Mouse (Mus musculus) adrenal gland, adult (tissue): ENCODE results near the gene Actr1a.

ENCODE experiments used
- DNase-seq, 2 experiments: peaks; one replicate each; pipeline ENCODE4 v3.0.0; 2022 to 2023; ENCODE audit warnings: low spot score in 1 of 2; ENCODE audit not compliant: inconsistent age in 2 of 2

Gene Actr1a

GRCm38 (mm10) chr19:46356701-46357138 is 38.8 kb downstream of the Actr1a start:
- DNase-seq = peak; percentile 93 to 95

DNA sequence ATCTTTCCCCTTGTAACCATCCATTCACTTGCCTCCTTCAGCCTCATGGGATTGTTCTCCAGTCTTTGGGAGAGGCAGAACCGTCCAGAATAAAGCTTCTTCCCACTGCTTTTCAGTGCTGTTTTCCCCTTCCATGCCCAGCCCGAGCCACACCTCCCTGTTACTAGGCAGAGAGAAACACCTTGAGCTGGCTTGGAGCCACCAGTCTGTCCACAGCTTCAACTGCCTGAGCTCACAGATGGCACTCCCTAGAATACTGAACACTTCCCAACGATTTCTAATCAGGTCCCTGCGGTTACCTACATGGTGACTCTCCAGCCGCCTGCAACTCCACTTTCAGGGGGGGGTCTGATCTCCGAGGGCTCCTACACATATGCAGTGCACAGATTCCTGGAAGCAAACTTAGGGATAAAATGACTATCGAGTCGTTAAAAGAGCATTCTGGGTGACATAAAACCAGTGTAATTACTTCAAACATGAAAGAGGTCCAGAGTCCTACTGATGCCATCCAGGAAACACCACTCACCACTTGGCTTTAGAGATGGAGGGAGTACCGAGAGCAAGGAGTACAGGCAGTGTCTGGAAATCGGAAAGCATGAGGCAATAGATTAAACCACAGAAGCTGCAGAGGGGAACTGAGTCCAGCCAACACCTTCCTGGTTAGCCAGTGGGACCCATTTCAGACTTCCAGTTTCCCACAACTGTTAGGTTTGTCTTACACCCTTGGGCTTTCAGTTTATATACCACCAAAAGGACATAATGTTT is 45.2 kb downstream of the Actr1a start, which contains the start of gene 2310034G01Rik:
Gene 2310034G01Rik (minus strand): TSS at position 135 of the 765 bp plus-strand sequence.
- no peak for DNase-seq

GRCm38 (mm10) chr19:46349550-46349949 is 46.0 kb downstream of the Actr1a start:
- DNase-seq = no peak

- DNase-seq = peak; percentile 88 to 94
Observed at GRCm38 (mm10) chr19:46348761-46349458, 46.6 kb downstream of the Actr1a start.

- no peak for DNase-seq
Observed at GRCm38 (mm10) chr19:46347936-46348668, 47.4 kb downstream of the Actr1a start.

- no peak for DNase-seq
Observed at GRCm38 (mm10) chr19:46347146-46347545, 48.4 kb downstream of the Actr1a start.

GRCm38 (mm10) chr19:46344710-46345419 is 50.7 kb downstream of the Actr1a start:
- no peak for DNase-seq

- DNase-seq = peak in 1 of 2 experiments; percentile 70
Observed at GRCm38 (mm10) chr19:46339287-46339971, 56.1 kb downstream of the Actr1a start.

DNA sequence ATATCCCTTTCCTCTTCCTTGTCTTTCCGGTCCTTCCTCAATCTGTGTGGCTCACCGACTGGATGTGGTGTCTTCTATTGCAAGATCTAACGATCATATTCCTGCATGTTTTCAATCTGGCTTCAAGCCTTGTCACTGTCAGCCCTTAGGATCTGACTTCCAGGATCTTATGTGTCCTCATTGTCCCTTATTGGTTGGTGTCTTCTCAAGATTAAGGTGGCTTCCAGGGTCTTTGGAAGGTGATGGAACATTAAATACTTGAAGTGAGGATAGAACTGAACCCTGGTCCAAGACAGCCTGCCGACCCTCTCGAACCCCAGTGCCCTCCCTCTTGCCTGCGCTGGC is 56.6 kb downstream of the Actr1a start:
- no peak for DNase-seq

DNA sequence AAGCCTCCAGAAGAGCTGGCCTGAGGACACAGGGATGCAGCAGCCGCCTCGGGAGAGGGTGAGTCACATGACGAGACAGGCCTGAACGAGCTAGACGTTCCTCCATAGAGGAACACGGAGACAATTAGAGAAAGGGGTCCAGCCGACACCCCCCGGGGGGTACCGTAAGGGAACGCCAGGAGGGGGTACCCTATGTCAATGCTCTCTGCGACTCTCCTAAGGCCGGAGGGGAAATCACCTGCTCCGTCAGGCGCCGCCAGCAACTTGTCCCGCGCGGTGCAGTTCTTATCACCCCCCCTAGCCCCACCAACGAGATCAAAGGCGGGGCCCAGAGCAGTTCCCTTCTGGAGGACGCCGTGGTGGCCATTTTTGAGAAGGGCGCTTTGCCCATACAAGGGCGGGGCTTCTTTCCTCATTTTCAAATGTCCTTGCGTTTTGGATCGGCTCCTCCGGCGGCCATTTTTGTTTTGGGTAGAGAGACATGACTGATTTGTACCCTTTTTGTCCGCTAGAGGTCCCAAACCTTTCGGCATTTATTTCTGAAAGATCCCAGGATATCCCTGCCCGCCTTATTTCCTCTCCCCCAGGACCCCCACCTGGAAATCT is 57.1 kb downstream of the Actr1a start, which contains the start of gene Cuedc2:
Gene Cuedc2 (minus strand): TSS at position 372 of the 606 bp plus-strand sequence.
- DNase-seq = peak; percentile 97 to 100

DNA sequence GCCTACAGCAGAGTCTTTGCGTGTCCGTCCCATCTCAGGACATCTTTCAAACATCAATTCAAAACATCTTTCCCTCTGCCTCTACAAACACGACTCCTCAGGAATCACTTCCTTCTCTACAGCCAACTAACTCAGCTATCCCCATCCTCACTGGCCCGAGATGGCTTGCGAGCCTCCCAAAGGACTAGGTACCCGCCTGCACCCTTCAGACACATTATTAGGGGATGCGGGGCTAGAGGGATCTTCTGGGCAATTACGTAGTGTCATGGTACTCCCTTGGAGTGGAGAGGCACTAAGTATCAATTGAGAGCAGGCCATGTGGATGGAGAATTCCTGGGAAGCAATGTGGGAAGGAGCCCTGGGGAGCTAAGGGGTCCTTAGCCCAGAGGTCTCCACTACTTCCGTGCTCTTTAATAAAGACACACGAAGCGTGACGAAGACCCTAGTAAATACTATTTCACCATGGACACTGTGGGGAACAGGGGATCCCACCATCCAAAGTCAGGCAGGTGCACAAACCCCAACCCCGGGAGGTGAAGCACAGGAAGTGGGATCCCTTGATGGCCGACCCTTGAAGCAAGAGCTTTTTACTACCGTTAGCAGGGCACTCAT is 57.7 kb downstream of the Actr1a start:
- DNase-seq = no peak

GRCm38 (mm10) chr19:46333906-46334305 is 61.6 kb downstream of the Actr1a start:
- DNase-seq = no peak

GRCm38 (mm10) chr19:46332721-46333339 is 62.7 kb downstream of the Actr1a start:
- DNase-seq = no peak

GRCm38 (mm10) chr19:46331936-46332335 is 63.6 kb downstream of the Actr1a start:
- no peak for DNase-seq

GRCm38 (mm10) chr19:46331326-46331725 is 64.2 kb downstream of the Actr1a start:
- DNase-seq = no peak

- no peak for DNase-seq
Observed at GRCm38 (mm10) chr19:46330696-46331095, 64.9 kb downstream of the Actr1a start.

DNA sequence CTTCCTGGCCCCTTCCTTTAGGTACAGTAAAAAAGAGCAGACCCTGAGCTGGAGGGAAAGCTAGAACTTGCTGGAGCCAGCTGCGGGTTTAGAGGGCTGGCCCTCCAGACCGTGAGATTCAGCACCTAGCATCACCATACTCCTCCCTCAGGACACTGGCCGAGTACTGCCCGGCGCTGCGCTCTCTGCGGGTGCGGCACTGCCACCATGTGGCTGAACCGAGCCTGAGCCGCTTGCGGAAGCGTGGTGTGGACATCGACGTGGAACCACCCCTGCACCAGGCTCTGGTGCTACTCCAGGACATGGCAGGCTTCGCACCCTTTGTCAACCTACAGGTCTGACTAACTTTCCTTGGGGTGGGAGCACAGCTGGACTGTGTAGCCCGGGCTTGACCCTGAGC is 65.6 kb downstream of the Actr1a start:
- DNase-seq = peak; percentile 88 to 94

DNA sequence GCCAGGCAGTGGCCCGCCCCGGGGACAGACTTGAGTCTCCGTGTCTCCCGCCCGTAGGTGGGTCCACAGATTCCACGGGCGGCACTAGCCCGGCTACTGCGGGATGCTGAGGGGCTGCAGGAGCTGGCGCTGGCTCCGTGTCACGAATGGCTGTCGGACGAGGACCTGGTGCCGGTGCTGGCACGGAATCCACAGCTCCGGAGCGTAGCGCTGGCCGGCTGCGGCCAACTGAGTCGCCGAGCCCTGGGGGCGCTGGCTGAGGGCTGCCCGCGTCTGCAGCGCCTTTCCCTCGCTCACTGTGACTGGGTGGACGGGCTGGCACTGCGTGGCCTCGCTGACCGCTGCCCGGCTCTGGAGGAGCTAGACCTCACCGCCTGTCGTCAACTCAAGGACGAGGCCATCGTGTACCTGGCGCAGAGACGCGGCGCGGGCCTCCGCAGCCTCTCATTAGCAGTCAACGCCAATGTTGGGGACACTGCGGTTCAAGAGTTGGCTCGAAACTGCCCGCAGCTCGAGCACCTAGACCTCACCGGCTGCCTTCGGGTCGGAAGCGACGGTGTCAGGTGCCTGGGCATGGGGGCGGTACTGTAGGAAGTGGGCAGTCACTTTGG is 66.4 kb downstream of the Actr1a start:
- peak in 1 of 2 experiments; percentile 74 for DNase-seq
